Comparison of ENCODE assay signal across 11 mouse cellular contexts in the genomic region with DNA sequence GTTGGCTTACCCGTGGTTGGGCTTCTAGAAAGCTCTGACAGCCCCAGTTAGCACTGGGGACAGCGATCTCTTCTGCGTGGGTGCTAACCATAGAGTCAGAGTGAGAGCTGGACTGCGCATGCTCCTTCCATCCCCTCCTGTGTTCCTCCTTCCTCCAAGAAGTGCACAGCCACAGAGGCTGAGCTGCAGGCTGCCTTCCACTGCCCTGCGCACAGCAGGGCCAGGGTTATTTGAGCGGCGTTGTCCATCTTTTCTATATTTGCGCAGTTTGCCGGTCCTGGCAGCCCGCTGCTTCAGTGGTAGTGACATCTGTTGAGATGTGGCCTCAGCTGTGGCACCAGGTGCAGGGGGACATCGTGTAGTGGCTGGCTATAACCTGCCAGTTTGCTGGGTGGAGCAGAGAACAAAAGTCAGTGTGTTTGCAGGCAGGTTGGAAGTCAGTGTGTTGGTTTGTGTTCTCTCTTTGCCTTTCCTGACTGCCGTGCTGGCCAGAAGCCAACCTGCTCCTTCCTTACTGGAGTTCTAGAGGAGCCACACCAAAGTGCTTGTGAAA. TPM values are rescaled to one million over a fixed set of nuclear protein-coding genes. Genes with fewer than 3 reads are reported as not detected.
DNase-seq lines count a peak whose midpoint lies in the region; ATAC-seq lines count a peak whose summit lies in the region.
"Had no signal": no experiment of that assay in that cellular context is flagged by ENCODE, and none has a peak within 500 bp of the region (broad histone marks: within the 10 kb centered on the region; RNA-seq: fewer than 3 reads in every experiment).

No protein-coding gene starts in this region.

- ATAC-seq in hindbrain, embryonic 15.5 days (ENCODE audit: low FRiP score, low read depth), result peak; percentile 33; the same call in 1 of the 2 replicates
- ATAC-seq in hindbrain, embryonic 13.5 days (ENCODE audit: low FRiP score), result no peak
- peak; percentile 42; the same call in 1 of the 2 replicates for ATAC-seq in lung, embryonic 15.5 days (ENCODE audit: borderline replicate concordance, extremely low read depth, low FRiP score, low TSS enrichment)
- no peak for ATAC-seq in monocyte, adult 5-6 weeks (replicated peaks; ENCODE audit: insufficient number of reproducible peaks, low FRiP score, low TSS enrichment, poor library complexity, severe bottlenecking)
- ATAC-seq in CD4-positive, CD25-positive, alpha-beta regulatory T cell, adult 4 months, result no peak

- DNase-seq in cerebellum, adult 18-20 months, result peak; percentile 61 to 65
- DNase-seq in heart, adult 8-10 months (ENCODE audit: low spot score), result peak; percentile 41
- no peak for DNase-seq in right cerebral cortex, postnatal 25 days
- DNase-seq: liver, embryonic 13.5 days had no signal

- H3K4me3 ChIP-seq in hindbrain, embryonic 15.5 days, result no peak overlapping the region
- no peak overlapping the region for H3K4me3 ChIP-seq in hindbrain, embryonic 13.5 days
- H3K4me3 ChIP-seq in lung, embryonic 15.5 days, result no peak overlapping the region
- H3K4me3 ChIP-seq: erythroblast, embryonic 14.5 days; liver, embryonic 13.5 days had no signal

- H3K36me3 ChIP-seq in hindbrain, embryonic 15.5 days, result 0 out of 2 replicates have a peak, but pooled peaks cover 3% of the 10 kb centered on the region
- H3K36me3 ChIP-seq in hindbrain, embryonic 13.5 days, result no peaks in the 10 kb centered on the region; the same call in 1 of the 2 replicates
- H3K36me3 ChIP-seq in lung, embryonic 15.5 days, result no peaks in the 10 kb centered on the region

- no peak overlapping the region for H3K4me2 ChIP-seq in hindbrain, embryonic 15.5 days
- H3K4me2 ChIP-seq in hindbrain, embryonic 13.5 days, result no peak overlapping the region
- no peak overlapping the region for H3K4me2 ChIP-seq in lung, embryonic 15.5 days
- H3K4me2 ChIP-seq: liver, embryonic 13.5 days had no signal

- peaks cover 27% of the 10 kb centered on the region for H3K4me1 ChIP-seq in hindbrain, embryonic 15.5 days (replicated peaks)
- H3K4me1 ChIP-seq in hindbrain, embryonic 13.5 days (replicated peaks), result peaks cover 31% of the 10 kb centered on the region
- peaks cover 13% of the 10 kb centered on the region; the same call in 1 of the 2 replicates for H3K4me1 ChIP-seq in lung, embryonic 15.5 days
- H3K4me1 ChIP-seq: liver, embryonic 13.5 days had no signal

- H3K9me3 ChIP-seq in hindbrain, embryonic 15.5 days, result no peaks in the 10 kb centered on the region
- H3K9me3 ChIP-seq in hindbrain, embryonic 13.5 days, result no peaks in the 10 kb centered on the region
- H3K9me3 ChIP-seq in lung, embryonic 15.5 days, result no peaks in the 10 kb centered on the region
- H3K9me3 ChIP-seq: G1E; liver, embryonic 13.5 days had no signal

- no peaks in the 10 kb centered on the region for H3K27me3 ChIP-seq in hindbrain, embryonic 15.5 days
- no peaks in the 10 kb centered on the region for H3K27me3 ChIP-seq in hindbrain, embryonic 13.5 days
- H3K27me3 ChIP-seq in lung, embryonic 15.5 days, result no peaks in the 10 kb centered on the region
- H3K27me3 ChIP-seq: liver, embryonic 13.5 days had no signal

- H3K9ac ChIP-seq in hindbrain, embryonic 15.5 days, result no peak overlapping the region
- H3K9ac ChIP-seq in hindbrain, embryonic 13.5 days, result no peak overlapping the region
- no peak overlapping the region for H3K9ac ChIP-seq in lung, embryonic 15.5 days
- H3K9ac ChIP-seq: liver, embryonic 13.5 days had no signal

- H3K27ac ChIP-seq in hindbrain, embryonic 15.5 days (replicated peaks), result peak overlapping the region; percentile 46
- H3K27ac ChIP-seq in hindbrain, embryonic 13.5 days, result no peak overlapping the region
- peak overlapping the region; percentile 68 for H3K27ac ChIP-seq in lung, embryonic 15.5 days
- H3K27ac ChIP-seq: liver, embryonic 13.5 days had no signal

- 73% methylated on average over 12 of the region's 12 CpGs for WGBS in hindbrain, embryonic 15.5 days
- 71% methylated on average over 12 of the region's 12 CpGs for WGBS in hindbrain, embryonic 13.5 days
- 71% methylated on average over 12 of the region's 12 CpGs for WGBS in lung, embryonic 15.5 days

RNA-seq across cellular contexts. Expression of gene Mrps27, which starts 53.6 kb away (rescaled TPM):
- polyA plus RNA-seq in hindbrain, embryonic 15.5 days (2015; fragmentation: Nextera tagmentation; extraction: Ambion mirVana), result 43.1 and 44.6 TPM in 2 replicates
- polyA plus RNA-seq in hindbrain, embryonic 13.5 days (2015; fragmentation: Nextera tagmentation; extraction: Ambion mirVana), result 35.7 and 41.1 TPM in 2 replicates
- 10 to 100 TPM; 47.2 to 48.0 (median 47.3) TPM for total RNA-seq in heart, adult 8-10 months (2022)
- 62.2 and 62.3 TPM in 2 replicates for polyA plus RNA-seq in lung, embryonic 15.5 days (2015; fragmentation: Nextera tagmentation; extraction: Ambion mirVana)
- 7.3 to 12.3 TPM (median 8.6 TPM) in 3 replicates for total RNA-seq in monocyte, adult 5-6 weeks (2017)
- 10 to 100 TPM; 31.0 to 48.0 TPM for polyA plus RNA-seq in CD4-positive, CD25-positive, alpha-beta regulatory T cell, adult 4 months (2017; shearing (Covaris generic))

RNA-seq across cellular contexts. Expression of gene Ptcd2, which starts 53.7 kb away (rescaled TPM):
- 53.1 and 53.6 TPM in 2 replicates for polyA plus RNA-seq in hindbrain, embryonic 15.5 days (2015; fragmentation: Nextera tagmentation; extraction: Ambion mirVana)
- 52.0 and 53.5 TPM in 2 replicates for polyA plus RNA-seq in hindbrain, embryonic 13.5 days (2015; fragmentation: Nextera tagmentation; extraction: Ambion mirVana)
- total RNA-seq in heart, adult 8-10 months (2022), result 10 to 100 TPM; 52.6 to 58.1 (median 54.0) TPM
- polyA plus RNA-seq in lung, embryonic 15.5 days (2015; fragmentation: Nextera tagmentation; extraction: Ambion mirVana), result 45.3 and 45.4 TPM in 2 replicates
- 43.9 to 53.5 TPM (median 48.0 TPM) in 3 replicates for total RNA-seq in monocyte, adult 5-6 weeks (2017)
- 10 to 100 TPM; 62.9 to 72.4 TPM for polyA plus RNA-seq in CD4-positive, CD25-positive, alpha-beta regulatory T cell, adult 4 months (2017; shearing (Covaris generic))

Comparison
In these comparisons a context has a peak if more than half of its experiments do, and no peak if none do; other contexts are left out.
1. ATAC-seq: peak in hindbrain, embryonic 15.5 days (single experiment) and lung, embryonic 15.5 days (single experiment); none in hindbrain, embryonic 13.5 days (single experiment), monocyte, adult 5-6 weeks (single experiment) and CD4-positive, CD25-positive, alpha-beta regulatory T cell, adult 4 months (single experiment).